Mouse (Mus musculus) heart, embryonic 12.5 days (tissue): ENCODE measurements around the gene Tlr5. TPM values are rescaled to one million over a fixed set of nuclear protein-coding genes. Genes with fewer than 3 reads are reported as not detected.
A peak's percentile ranks its signal among the peaks of the same experiment; 100 is the strongest.

Experiments used
- ATAC-seq: fragments of 200-750 bp; cut with Nextera tagmentation; 2 replicates; pipeline ENCODE4 v1.8.0; 2017; ENCODE audit warnings: moderate TSS enrichment, moderate library complexity; ENCODE audit not compliant: insufficient number of reproducible peaks, low FRiP score
- H3K27ac ChIP-seq: fragments of 300-500 bp; sonication (generic); 2 replicates; pipeline ENCODE4 v1.5.1; 2016; ENCODE audit warnings: mild to moderate bottlenecking, moderate library complexity; ENCODE audit not compliant: poor library complexity, severe bottlenecking
- H3K27me3 ChIP-seq: fragments of 300-500 bp; sonication (generic); replicated peaks from 2 replicates; pipeline ENCODE4 v1.6.1; 2016; ENCODE audit warnings: mild to moderate bottlenecking, moderate library complexity
- H3K36me3 ChIP-seq: fragments of 300-500 bp; sonication (generic); 2 replicates; pipeline ENCODE4 v1.6.1; 2016; ENCODE audit warnings: mild to moderate bottlenecking, moderate library complexity
- H3K4me1 ChIP-seq: fragments of 300-500 bp; sonication (generic); replicated peaks from 2 replicates; pipeline ENCODE4 v1.6.1; 2016; ENCODE audit warnings: mild to moderate bottlenecking
- H3K4me2 ChIP-seq: fragments of 300-500 bp; sonication (generic); 2 replicates; pipeline ENCODE4 v1.6.1; 2016; ENCODE audit warnings: mild to moderate bottlenecking, moderate library complexity
- H3K4me3 ChIP-seq: fragments of 300-500 bp; sonication (generic); 2 replicates; pipeline ENCODE4 v1.5.1; 2016; ENCODE audit warnings: mild to moderate bottlenecking
- H3K9ac ChIP-seq: fragments of 300-500 bp; sonication (generic); 2 replicates; pipeline ENCODE4 v1.6.1; 2016; ENCODE audit warnings: mild to moderate bottlenecking, moderate library complexity
- H3K9me3 ChIP-seq: fragments of 300-500 bp; sonication (generic); replicated peaks from 2 replicates; pipeline ENCODE4 v1.6.1; 2016; ENCODE audit warnings: mild to moderate bottlenecking, moderate library complexity
- WGBS: fragments of 180-500 bp; shearing (Covaris S2); methylation state at CpG from one replicate; pipeline ENCODE4 v1.1.7; 2016; 5-methylcytosine and 5-hydroxymethylcytosine counted together
- polyA plus RNA-seq: library from polyadenylated mRNA; unstranded; fragments of >200 nt; fragmentation: Nextera tagmentation; extraction: Ambion mirVana; gene quantifications from 2 replicates; pipeline ENCODE4 v1.2.1, GENCODE M21; 2016

The Tlr5 gene
- polyA plus RNA-seq, 1 experiment from 2014 or later: 4.2 TPM

GRCm38 (mm10) chr1:182926465-182926864 is 28.1 kb upstream of the Tlr5 start:
- no peaks in the 10 kb centered on the region for H3K9me3 ChIP-seq
- H3K27me3 ChIP-seq: 0 out of 2 replicates have a peak, but pooled peaks cover 3% of the 10 kb centered on the region
- 87% methylated on average over 6 of the region's 6 CpGs for WGBS
- H3K4me3 ChIP-seq: no peak overlapping the region
- ATAC-seq: no peak
- no peak overlapping the region for H3K4me2 ChIP-seq
- H3K9ac ChIP-seq: no peak overlapping the region
- H3K36me3 ChIP-seq: no peaks in the 10 kb centered on the region
- peaks cover 8% of the 10 kb centered on the region for H3K4me1 ChIP-seq
- no peak overlapping the region for H3K27ac ChIP-seq

- Histone ChIP-seq H3K27ac (no peak overlapping the region), H3K27me3 (0 out of 2 replicates have a peak, but pooled peaks cover 3% of the 10 kb centered on the region), H3K9me3 (no peaks in the 10 kb centered on the region), H3K36me3 (no peaks in the 10 kb centered on the region), H3K4me3 (no peak overlapping the region), H3K4me2 (no peak overlapping the region), H3K4me1 (peaks cover 8% of the 10 kb centered on the region), H3K9ac (no peak overlapping the region)
- 71% methylated on average over 19 of the region's 19 CpGs for WGBS
- ATAC-seq: no peak
These were observed 26.4 kb upstream of the Tlr5 start for GRCm38 (mm10) chr1:182927878-182928851.

DNA sequence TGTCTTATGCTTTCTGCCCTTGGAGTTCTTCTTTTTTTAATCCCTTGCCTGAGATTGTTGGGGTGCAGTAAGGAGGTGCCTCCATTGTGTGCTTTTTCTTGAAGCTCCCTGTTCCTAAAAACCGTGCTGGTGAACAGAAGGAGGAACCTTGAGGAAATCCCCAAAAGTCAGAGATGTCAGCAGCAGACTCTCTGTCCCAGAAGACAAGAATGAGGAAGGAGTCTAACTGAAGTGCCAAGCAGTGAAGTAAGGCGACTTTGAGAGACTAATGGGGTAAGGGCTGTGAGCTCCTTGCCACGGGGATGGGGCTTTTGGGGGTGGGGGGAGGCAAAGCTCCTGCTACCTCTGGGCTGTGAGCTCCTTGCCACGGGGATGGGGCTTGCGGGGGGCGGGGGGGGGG is 19.1 kb upstream of the Tlr5 start:
- no peak overlapping the region for H3K4me3 ChIP-seq
- no peak overlapping the region for H3K9ac ChIP-seq
- no peaks in the 10 kb centered on the region for H3K27me3 ChIP-seq
- H3K4me2 ChIP-seq: no peak overlapping the region
- no peaks in the 10 kb centered on the region for H3K4me1 ChIP-seq
- ATAC-seq: no peak
- WGBS: 39% methylated on average over 6 of the region's 6 CpGs
- no peaks in the 10 kb centered on the region for H3K9me3 ChIP-seq
- H3K36me3 ChIP-seq: no peaks in the 10 kb centered on the region
- no peak overlapping the region for H3K27ac ChIP-seq

- Histone ChIP-seq H3K4me3 (no peak overlapping the region), H3K36me3 (no peaks in the 10 kb centered on the region), H3K9me3 (no peaks in the 10 kb centered on the region), H3K4me1 (no peaks in the 10 kb centered on the region), H3K27me3 (no peaks in the 10 kb centered on the region), H3K27ac (no peak overlapping the region), H3K9ac (no peak overlapping the region), H3K4me2 (no peak overlapping the region)
- ATAC-seq: no peak
- WGBS: 78% methylated on average over 10 of the region's 10 CpGs
These were observed 17.0 kb upstream of the Tlr5 start for GRCm38 (mm10) chr1:182937486-182938120.

- Histone ChIP-seq H3K4me3 (no peak overlapping the region), H3K9me3 (peaks cover 3% of the 10 kb centered on the region; the same call in 1 of the 2 replicates), H3K27ac (no peak overlapping the region), H3K4me2 (no peak overlapping the region), H3K36me3 (no peaks in the 10 kb centered on the region), H3K27me3 (no peaks in the 10 kb centered on the region), H3K4me1 (0 out of 2 replicates have a peak, but pooled peaks cover 7% of the 10 kb centered on the region), H3K9ac (no peak overlapping the region)
- ATAC-seq: no peak
- WGBS: 86% methylated on average over 2 of the region's 2 CpGs
These were observed 12.7 kb upstream of the Tlr5 start for GRCm38 (mm10) chr1:182941921-182942320.

GRCm38 (mm10) chr1:182943911-182944310 is 10.7 kb upstream of the Tlr5 start:
- peaks cover 3% of the 10 kb centered on the region; the same call in 1 of the 2 replicates for H3K9me3 ChIP-seq
- H3K4me3 ChIP-seq: no peak overlapping the region
- 66% methylated on average over 3 of the region's 3 CpGs for WGBS
- no peaks in the 10 kb centered on the region for H3K27me3 ChIP-seq
- H3K9ac ChIP-seq: no peak overlapping the region
- no peak overlapping the region for H3K4me2 ChIP-seq
- 0 out of 2 replicates have a peak, but pooled peaks cover 7% of the 10 kb centered on the region for H3K4me1 ChIP-seq
- ATAC-seq: no peak
- no peak overlapping the region for H3K27ac ChIP-seq
- no peaks in the 10 kb centered on the region for H3K36me3 ChIP-seq

DNA sequence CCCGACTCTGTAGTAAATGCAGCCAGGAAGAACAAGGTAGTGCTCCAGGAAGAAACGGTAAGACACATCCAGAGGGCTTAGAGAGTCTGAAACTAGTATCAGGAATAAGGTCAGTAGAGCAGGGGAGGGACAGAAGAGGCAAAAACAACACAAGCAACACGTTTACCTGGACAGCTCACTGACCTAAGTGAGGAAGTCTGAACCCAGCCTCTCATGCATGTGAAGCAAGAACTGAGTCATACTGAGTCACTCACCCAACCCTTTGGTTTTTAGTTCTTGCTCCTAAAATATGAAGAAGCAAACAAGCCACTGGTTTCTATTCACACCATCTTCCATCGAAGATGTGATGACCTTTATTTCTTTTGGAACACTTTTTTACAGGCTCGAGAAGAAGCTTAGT is 9.9 kb upstream of the Tlr5 start:
- WGBS: 78% methylated on average over 5 of the region's 5 CpGs

DNA sequence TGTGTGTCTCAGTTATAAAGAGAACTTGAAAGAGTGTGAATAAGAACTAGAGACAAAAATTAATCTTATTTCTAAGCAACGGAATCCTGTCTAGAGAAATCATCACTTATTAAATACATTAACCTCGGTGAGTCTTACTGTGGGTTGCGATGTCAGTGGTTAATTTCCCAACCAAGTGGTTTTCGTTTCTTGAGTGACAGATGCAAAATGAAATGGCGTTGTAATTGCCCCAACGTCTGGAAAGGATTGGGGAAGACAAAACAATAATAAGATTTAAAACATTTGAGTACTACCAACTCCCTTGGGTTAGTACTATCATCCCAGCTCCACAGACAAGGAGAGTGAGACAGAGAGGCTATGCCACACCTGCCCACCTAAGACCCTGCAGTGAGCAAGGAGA is 9.0 kb upstream of the Tlr5 start:
- no peak for ATAC-seq
- H3K36me3 ChIP-seq: no peaks in the 10 kb centered on the region
- 75% methylated on average over 6 of the region's 6 CpGs for WGBS

More for the DNA sequence above, 9.9 kb upstream of the Tlr5 start:
- Histone ChIP-seq H3K4me2 (no peak overlapping the region), H3K27me3 (no peaks in the 10 kb centered on the region), H3K9me3 (peaks cover 3% of the 10 kb centered on the region; the same call in 1 of the 2 replicates), H3K9ac (no peak overlapping the region), H3K36me3 (no peaks in the 10 kb centered on the region), H3K4me1 (0 out of 2 replicates have a peak, but pooled peaks cover 7% of the 10 kb centered on the region), H3K4me3 (no peak overlapping the region), H3K27ac (no peak overlapping the region)
- no peak for ATAC-seq

GRCm38 (mm10) chr1:182951298-182951697 is 3.3 kb upstream of the Tlr5 start:
- Histone ChIP-seq H3K9ac (no peak overlapping the region), H3K36me3 (no peaks in the 10 kb centered on the region), H3K27ac (no peak overlapping the region), H3K4me1 (peaks cover 38% of the 10 kb centered on the region), H3K27me3 (no peaks in the 10 kb centered on the region), H3K4me2 (no peak overlapping the region), H3K4me3 (no peak overlapping the region), H3K9me3 (no peaks in the 10 kb centered on the region)
- 56% methylated on average over 9 of the region's 9 CpGs for WGBS
- no peak for ATAC-seq

More for the DNA sequence above, 9.0 kb upstream of the Tlr5 start:
- H3K27ac ChIP-seq: no peak overlapping the region
- H3K4me1 ChIP-seq: 0 out of 2 replicates have a peak, but pooled peaks cover 7% of the 10 kb centered on the region
- H3K27me3 ChIP-seq: no peaks in the 10 kb centered on the region
- no peak overlapping the region for H3K9ac ChIP-seq
- no peak overlapping the region for H3K4me2 ChIP-seq
- H3K4me3 ChIP-seq: no peak overlapping the region
- peaks cover 3% of the 10 kb centered on the region; the same call in 1 of the 2 replicates for H3K9me3 ChIP-seq

DNA sequence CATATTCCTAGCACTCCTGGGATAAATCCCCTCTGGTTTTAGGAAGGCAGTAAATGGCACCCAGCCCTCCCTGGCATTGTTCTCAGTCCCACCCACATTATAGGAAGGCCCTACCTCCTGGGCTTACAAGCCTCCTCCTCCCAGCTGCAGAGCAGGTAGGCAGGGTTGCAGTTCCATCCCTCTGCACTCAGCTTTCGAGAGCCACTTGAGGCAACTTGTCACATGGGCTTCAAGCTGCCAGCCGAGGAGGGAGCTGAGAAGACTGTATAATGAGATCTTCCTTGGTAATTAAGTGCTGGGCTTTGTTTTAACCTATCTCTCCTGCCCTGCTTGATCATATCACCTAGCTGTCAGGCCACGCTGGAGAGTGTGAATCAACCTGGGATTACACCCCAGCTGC is 1.4 kb upstream of the Tlr5 start:
- Histone ChIP-seq H3K9me3 (no peaks in the 10 kb centered on the region), H3K4me3 (no peak overlapping the region), H3K4me2 (peak overlapping the region; percentile 76), H3K9ac (peak overlapping the region; percentile 29; the same call in 1 of the 2 replicates), H3K27me3 (no peaks in the 10 kb centered on the region), H3K27ac (peak overlapping the region; percentile 91), H3K4me1 (peaks cover 57% of the 10 kb centered on the region), H3K36me3 (no peaks in the 10 kb centered on the region)
- WGBS: 20% methylated on average over 3 of the region's 3 CpGs
- no peak for ATAC-seq

GRCm38 (mm10) chr1:182953667-182954066 is 921 bp upstream of the Tlr5 start:
- peak overlapping the region; percentile 72 for H3K9ac ChIP-seq
- peak overlapping the region; percentile 91 for H3K27ac ChIP-seq
- 27% methylated on average over 4 of the region's 4 CpGs for WGBS
- H3K36me3 ChIP-seq: no peaks in the 10 kb centered on the region
- H3K4me2 ChIP-seq: peak overlapping the region; percentile 76
- peaks cover 62% of the 10 kb centered on the region for H3K4me1 ChIP-seq
- H3K9me3 ChIP-seq: no peaks in the 10 kb centered on the region
- no peaks in the 10 kb centered on the region for H3K27me3 ChIP-seq
- ATAC-seq: no peak
- H3K4me3 ChIP-seq: no peak overlapping the region
